Mouse (Mus musculus) right cerebral cortex, adult 2 months (tissue): ENCODE data around the gene Slc41a2.

Source experiments
- DNase-seq, 2 experiments: peaks; one replicate each; pipeline ENCODE4 v3.0.0; 2021 to 2022; ENCODE audit warnings: low spot score in 2 of 2

Slc41a2 gene

GRCm38 (mm10) chr10:83313033-83313432 is 24.6 kb downstream of the Slc41a2 start:
- DNase-seq: no peak

GRCm38 (mm10) chr10:83310356-83310755 is 27.3 kb downstream of the Slc41a2 start:
- no peak for DNase-seq

- no peak for DNase-seq
Observed at GRCm38 (mm10) chr10:83301687-83302086, 36.0 kb downstream of the Slc41a2 start.

GRCm38 (mm10) chr10:83301054-83301453 is 36.6 kb downstream of the Slc41a2 start:
- no peak for DNase-seq

GRCm38 (mm10) chr10:83297017-83297416 is 40.7 kb downstream of the Slc41a2 start:
- no peak for DNase-seq

GRCm38 (mm10) chr10:83294746-83295145 is 42.9 kb downstream of the Slc41a2 start:
- peak; percentile 18 to 42 for DNase-seq

GRCm38 (mm10) chr10:83293352-83293751 is 44.3 kb downstream of the Slc41a2 start:
- DNase-seq: no peak

- DNase-seq: no peak
Observed at GRCm38 (mm10) chr10:83291731-83292130, 46.0 kb downstream of the Slc41a2 start.

GRCm38 (mm10) chr10:83287828-83288227 is 49.9 kb downstream of the Slc41a2 start:
- DNase-seq: no peak

GRCm38 (mm10) chr10:83286399-83286798 is 51.3 kb downstream of the Slc41a2 start:
- DNase-seq: no peak

GRCm38 (mm10) chr10:83285724-83286256 is 51.9 kb downstream of the Slc41a2 start:
- peak in 1 of 2 experiments; percentile 22 for DNase-seq

GRCm38 (mm10) chr10:83284916-83285315 is 52.8 kb downstream of the Slc41a2 start:
- DNase-seq: no peak

- peak; percentile 58 to 62 for DNase-seq
Observed at GRCm38 (mm10) chr10:83266731-83267130, 71.0 kb downstream of the Slc41a2 start.

- no peak for DNase-seq
Observed at GRCm38 (mm10) chr10:83266241-83266640, 71.4 kb downstream of the Slc41a2 start.

GRCm38 (mm10) chr10:83264680-83265079 is 73.0 kb downstream of the Slc41a2 start:
- no peak for DNase-seq

- DNase-seq: no peak
Observed at GRCm38 (mm10) chr10:83264056-83264455, 73.6 kb downstream of the Slc41a2 start.

- DNase-seq: no peak
Observed at GRCm38 (mm10) chr10:83261264-83261663, 76.4 kb downstream of the Slc41a2 start.

GRCm38 (mm10) chr10:83251377-83251776 is 86.3 kb downstream of the Slc41a2 start:
- no peak for DNase-seq

- DNase-seq: no peak
Observed at GRCm38 (mm10) chr10:83248036-83248435, 89.6 kb downstream of the Slc41a2 start.

- DNase-seq: no peak
Observed at GRCm38 (mm10) chr10:83245720-83246119, 92.0 kb downstream of the Slc41a2 start.

GRCm38 (mm10) chr10:83244131-83244530 is 93.6 kb downstream of the Slc41a2 start:
- DNase-seq: no peak

GRCm38 (mm10) chr10:83242106-83242686 is 95.5 kb downstream of the Slc41a2 start:
- DNase-seq: no peak

GRCm38 (mm10) chr10:83234391-83234790 is 103.3 kb downstream of the Slc41a2 start:
- no peak for DNase-seq

- DNase-seq: no peak
Observed at GRCm38 (mm10) chr10:83233967-83234366, 103.7 kb downstream of the Slc41a2 start.
